Mouse (Mus musculus) heart, adult 9 months (tissue): ENCODE results near the gene Ciao2b.
"Not testable (repeated sequence)": the region's sequence is repeated elsewhere in the genome, so short reads cannot be mapped to it uniquely, and the experiment has no call there.

Experiments used
- DNase-seq, 2 experiments: peaks; one replicate each; pipeline ENCODE4 v3.0.0; 2022; ENCODE audit warnings: low spot score in 2 of 2

Gene Ciao2b

GRCm38 (mm10) chr8:104641426-104642323, at the start of gene Ciao2b:
TSS of gene Ciao2b (minus strand) at chr8:104641965.
- DNase-seq: peak; percentile 85 to 88

DNA sequence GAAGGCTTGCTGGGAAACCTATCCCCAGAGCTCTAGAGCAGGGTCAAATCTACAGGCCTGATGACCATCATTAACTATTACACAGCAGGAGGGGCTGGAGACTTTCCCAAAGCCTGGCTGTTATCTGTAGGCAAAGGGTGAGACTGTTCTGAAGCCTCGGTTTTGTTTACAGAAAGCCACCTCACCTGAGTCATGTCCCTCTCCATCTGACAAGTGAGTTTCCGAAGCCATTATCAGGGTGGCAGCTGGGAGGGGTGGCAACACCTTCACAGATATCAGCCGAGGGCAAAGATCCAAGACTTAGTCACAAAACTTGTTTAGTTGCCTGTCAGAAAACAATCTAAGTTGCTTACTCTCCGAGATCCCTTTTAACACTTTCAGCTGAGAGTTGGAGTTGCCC, 46.7 kb upstream of the Ciao2b start:
- DNase-seq: no peak

DNA sequence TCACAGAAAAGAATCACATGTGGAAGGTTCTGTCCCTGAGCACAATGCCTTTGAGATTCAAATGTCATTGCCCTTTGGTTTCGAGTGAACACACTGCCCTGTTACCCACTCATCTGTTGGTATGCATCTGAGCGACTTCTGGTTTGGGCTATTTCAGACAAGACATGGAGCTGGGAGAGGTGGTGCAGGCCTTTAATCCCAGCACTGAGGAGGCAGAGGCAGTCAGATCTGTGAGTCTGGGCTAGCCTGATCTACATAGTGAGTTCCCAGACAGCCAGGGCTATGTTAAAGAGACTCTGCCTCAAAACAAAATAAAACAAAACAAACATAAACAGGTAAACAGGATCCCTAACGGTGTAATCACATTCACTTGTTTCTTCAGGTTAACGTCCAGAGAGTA, 13.8 kb upstream of the Ciao2b start:
- DNase-seq: no peak

DNA sequence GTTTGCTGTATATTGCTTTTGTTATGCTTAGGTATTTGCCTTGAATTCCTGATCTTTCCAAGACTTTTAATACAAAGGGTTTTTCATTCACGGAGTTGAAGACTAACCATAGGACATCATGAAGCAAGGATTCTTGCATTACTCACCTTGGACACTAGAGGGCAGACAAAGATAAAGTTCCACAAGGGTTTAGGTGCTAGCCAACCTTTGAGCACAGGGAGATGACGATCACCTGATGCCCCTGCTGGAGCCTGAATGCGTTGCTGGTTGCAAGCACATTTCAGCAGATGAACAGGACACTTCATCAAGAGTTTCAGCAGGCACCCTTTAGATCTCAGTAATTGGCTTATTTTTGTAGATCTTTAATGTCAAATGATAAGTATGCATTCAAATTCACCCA, 13.2 kb upstream of the Ciao2b start:
- DNase-seq: peak; percentile 56 to 72

- DNase-seq: not testable (repeated sequence)
Observed at GRCm38 (mm10) chr8:104644187-104644586, 2.4 kb upstream of the Ciao2b start.

DNA sequence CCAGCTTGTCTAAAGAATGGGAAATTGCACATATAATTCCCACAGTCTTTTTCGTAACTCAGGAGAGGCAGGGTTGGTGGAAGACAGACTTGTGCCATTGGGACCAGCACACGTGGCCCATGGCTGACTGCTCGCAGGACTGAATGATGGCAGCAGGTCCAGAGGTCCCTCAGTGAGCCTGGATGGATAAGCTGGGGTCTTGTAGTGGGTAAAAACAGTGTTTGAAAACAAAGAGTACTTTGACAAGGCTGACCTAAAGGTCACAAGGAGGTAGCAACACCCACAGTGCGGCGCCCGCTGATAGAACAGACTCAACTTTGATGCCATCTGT, 524 bp upstream of the Ciao2b start:
- DNase-seq: no peak

- DNase-seq: peak in 1 of 2 experiments; percentile 2
Observed at GRCm38 (mm10) chr8:104640831-104641370, 864 bp downstream of the Ciao2b start.

DNA sequence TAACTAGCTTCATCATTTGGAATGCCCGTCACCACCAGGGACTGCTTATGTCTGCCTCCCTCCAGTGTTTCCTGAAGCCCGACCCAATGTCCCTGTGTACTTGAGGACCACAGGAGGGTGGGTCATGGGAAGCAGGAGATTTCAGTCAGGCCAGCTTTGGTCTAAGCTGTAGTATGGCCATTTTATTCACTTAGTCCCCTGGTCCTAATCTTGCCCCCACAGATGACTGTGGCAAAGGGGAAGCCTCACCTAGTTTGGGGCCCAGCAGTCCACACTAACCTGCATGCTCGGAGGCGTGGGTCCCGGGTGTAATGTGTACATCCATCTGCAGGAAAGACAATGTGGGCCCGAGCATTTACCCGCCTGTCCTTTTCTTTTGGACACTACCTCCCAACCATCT, 1.5 kb downstream of the Ciao2b start:
- peak in 1 of 2 experiments; percentile 0 for DNase-seq

- DNase-seq: peak in 1 of 2 experiments; percentile 0
Observed at GRCm38 (mm10) chr8:104638010-104638409, 3.8 kb downstream of the Ciao2b start.

GRCm38 (mm10) chr8:104635004-104635710, 6.6 kb downstream of the Ciao2b start:
- DNase-seq: peak; percentile 1

- DNase-seq: peak; percentile 65 to 69
Observed at GRCm38 (mm10) chr8:104633156-104633744, 8.5 kb downstream of the Ciao2b start.

DNA sequence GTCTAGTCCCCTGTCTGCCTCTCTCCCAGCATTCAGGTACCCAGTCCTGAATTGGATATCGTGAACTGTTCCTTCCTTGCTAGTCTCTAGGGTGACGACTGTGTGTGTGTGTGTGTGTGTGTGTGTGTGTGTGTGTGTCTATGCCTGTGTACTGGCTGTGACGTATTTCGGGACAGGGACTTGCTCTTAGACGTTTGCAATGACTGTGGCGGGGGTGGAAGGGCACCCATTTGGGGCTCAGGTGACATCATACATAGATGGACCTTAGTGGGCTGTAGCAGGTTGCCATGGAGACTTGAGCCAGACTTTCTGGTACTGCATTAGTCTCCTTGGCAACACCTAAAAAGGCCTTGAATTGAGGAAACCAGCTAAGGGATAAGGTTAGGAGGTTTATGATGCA, 9.3 kb downstream of the Ciao2b start:
- DNase-seq: no peak

DNA sequence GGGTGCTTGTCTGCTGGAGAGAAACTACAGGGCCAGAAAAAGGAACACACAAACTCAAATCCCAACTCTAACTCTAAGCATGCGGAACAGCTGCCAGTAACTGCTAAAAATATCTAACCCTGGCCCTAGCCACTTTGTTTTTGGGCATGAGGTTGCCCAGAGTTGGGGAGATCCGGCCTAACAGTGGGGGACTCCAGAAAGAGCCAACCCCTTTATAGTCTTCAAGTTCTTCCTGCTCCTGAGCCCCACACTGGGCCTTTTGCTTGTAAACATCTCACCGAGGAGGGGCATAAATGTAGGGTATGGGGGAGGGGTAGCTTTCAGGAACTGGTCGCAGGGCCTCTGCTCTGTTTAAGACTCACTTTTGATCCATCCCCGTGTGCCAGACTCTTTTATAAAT, 9.8 kb downstream of the Ciao2b start:
- peak in 1 of 2 experiments; percentile 50 for DNase-seq

DNA sequence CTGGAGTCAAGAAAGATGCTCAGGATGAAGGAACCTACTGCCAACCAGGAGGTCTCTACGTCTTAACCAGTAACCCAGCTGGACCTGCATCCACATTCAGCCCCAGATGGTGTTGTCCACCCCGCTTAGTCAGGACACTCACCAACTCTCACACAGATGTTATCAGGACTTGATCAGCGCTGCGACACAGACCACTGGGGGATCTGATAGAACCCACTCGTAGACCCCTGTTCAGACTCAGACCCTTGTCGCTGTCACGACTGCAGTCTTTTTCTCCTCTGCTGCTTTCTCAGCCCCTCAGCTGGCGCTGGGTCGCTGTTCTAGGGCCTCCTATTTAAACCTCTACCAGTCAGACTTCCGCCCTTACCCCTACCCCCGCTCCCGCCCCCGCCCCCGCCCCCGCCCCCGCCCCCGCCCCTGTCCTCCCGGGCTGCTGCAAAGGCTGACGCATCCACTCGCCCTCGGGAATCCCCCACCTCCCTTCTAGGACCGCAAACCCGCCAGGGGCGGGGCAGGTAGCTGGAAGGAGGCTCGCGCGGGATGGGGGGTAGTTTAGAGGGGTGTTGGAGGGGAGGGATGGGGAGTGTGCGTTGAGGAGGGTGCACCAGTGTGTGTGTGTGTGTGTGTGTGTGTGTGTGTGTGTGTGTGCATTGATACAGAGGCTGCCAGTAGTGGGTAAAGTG, 10.6 kb downstream of the Ciao2b start, which contains the start of gene Rrad:
Gene Rrad (minus strand): TSS at position 347 of the 683 bp plus-strand sequence.
- DNase-seq: peak; percentile 68 to 69

DNA sequence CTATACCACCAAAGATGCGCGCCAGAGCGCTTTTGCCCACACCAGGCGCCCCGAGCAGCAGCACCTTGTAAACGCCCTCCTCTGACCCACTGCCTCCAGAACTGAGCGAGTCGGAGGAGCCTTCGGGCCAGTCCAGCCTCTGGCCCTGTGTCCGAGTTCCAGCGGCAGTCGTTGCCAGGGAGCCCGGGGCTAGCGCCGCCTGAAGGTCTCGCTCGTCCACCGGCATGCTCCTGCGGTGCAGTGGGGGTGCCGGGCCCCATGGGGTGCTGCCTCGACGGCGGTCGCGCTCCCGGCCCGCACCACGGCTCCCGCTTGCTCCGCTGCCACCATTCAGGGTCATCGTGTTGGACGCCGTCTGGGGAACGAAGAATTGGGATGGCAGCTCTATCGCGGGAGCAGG, 11.2 kb downstream of the Ciao2b start:
- DNase-seq: no peak

DNA sequence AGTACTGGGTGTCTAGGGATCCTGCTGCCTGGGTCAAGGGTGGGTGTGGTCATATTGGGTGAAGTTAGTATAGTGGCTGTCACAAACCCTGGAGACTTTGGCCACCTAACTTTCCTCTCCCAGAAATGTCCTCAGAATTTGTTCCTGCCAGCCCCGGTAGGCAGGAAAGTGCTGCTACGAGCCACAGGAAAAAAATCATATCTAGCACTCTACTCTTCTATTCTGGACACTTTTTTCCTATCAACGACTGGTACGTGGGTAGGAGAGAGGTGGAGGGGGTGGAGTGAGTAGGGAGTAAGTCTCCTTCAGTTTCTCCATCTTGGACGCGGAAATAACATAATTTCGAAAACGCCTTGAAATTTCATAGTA, 11.7 kb downstream of the Ciao2b start:
- no peak for DNase-seq

- peak; percentile 84 to 88 for DNase-seq
Observed at GRCm38 (mm10) chr8:104629306-104630110, 12.3 kb downstream of the Ciao2b start.

DNA sequence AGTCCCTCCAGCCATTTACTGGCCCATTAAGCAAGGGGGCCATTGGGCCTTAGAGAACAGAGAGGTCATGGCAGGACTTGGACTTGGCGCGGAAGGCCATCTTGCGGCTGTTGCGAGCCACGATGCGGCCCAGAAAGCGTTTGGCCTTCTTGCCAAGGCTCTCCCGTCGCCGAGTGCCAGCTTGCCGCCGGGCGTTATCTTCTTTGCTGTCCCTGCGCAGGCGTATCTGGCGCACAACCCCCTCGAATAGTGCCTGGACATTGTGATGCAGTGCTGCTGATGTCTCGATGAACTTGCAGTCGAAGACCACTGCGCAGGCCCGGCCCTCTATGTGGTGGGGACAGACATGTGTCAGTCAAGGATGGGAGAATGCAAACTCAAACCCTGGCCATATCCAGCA, 13.4 kb downstream of the Ciao2b start:
- no peak for DNase-seq

- no peak for DNase-seq
Observed at GRCm38 (mm10) chr8:104627065-104627740, 14.6 kb downstream of the Ciao2b start.

- no peak for DNase-seq
Observed at GRCm38 (mm10) chr8:104624161-104624560, 17.6 kb downstream of the Ciao2b start, which contains the start of gene Cdh16. TSS of gene Cdh16 (minus strand) at chr8:104624396.
